Mouse (Mus musculus) lung, embryonic 14.5 days (tissue): ENCODE results near the gene Shisa6. TPM values are rescaled to one million over a fixed set of nuclear protein-coding genes. Genes with fewer than 3 reads are reported as not detected.
A peak's percentile ranks its signal among the peaks of the same experiment; 100 is the strongest.

Experiments used
- ATAC-seq: fragments of 200-750 bp; cut with Nextera tagmentation; 2 replicates; pipeline ENCODE4 v1.8.0; 2017; ENCODE audit warnings: mild to moderate bottlenecking, moderate TSS enrichment, moderate library complexity; ENCODE audit not compliant: insufficient read depth
- DNase-seq: peaks from one replicate; pipeline ENCODE4 v3.0.0-alpha.2; 2015
- H3K27ac ChIP-seq: fragments of 300-500 bp; sonication (generic); 2 replicates; pipeline ENCODE4 v1.5.1; 2014; ENCODE audit warnings: low read depth, mild to moderate bottlenecking, moderate library complexity
- H3K27me3 ChIP-seq: fragments of 300-500 bp; sonication (generic); 2 replicates; pipeline ENCODE4 v1.6.1; 2014; ENCODE audit warnings: low read length, control low read depth; ENCODE audit not compliant: insufficient read depth
- H3K36me3 ChIP-seq: fragments of 300-500 bp; sonication (generic); 2 replicates; pipeline ENCODE4 v1.6.1; 2014; ENCODE audit warnings: control low read depth; ENCODE audit not compliant: insufficient read depth
- H3K4me1 ChIP-seq: fragments of 300-500 bp; sonication (generic); 2 replicates; pipeline ENCODE4 v1.6.1; 2014; ENCODE audit warnings: antibody characterized with exemption, control low read depth; ENCODE audit not compliant: insufficient read depth
- H3K4me2 ChIP-seq: fragments of 300-500 bp; sonication (generic); 2 replicates; pipeline ENCODE4 v1.6.1; 2014; ENCODE audit warnings: mild to moderate bottlenecking
- H3K4me3 ChIP-seq: fragments of 300-500 bp; sonication (generic); 2 replicates; pipeline ENCODE4 v1.5.1; 2014; ENCODE audit warnings: low read depth, low read length
- H3K9ac ChIP-seq: fragments of 300-500 bp; sonication (generic); 2 replicates; pipeline ENCODE4 v1.6.1; 2014
- H3K9me3 ChIP-seq: fragments of 300-500 bp; sonication (generic); 2 replicates; pipeline ENCODE4 v1.6.1; 2016; ENCODE audit warnings: low read depth, low read length, control low read depth
- CTCF ChIP-seq: IDR thresholded peaks from 2 replicates; pipeline ENCODE4 v1.5.1; 2016; ENCODE audit warnings: antibody characterized with exemption, low read depth
- WGBS: fragments of 180-500 bp; shearing (Covaris S2); extraction: QIAGEN DNeasy Blood & Tissue Kit; methylation state at CpG from one replicate; pipeline ENCODE4 v1.1.7; 2014; 5-methylcytosine and 5-hydroxymethylcytosine counted together
- polyA plus RNA-seq: library from polyadenylated mRNA; unstranded; fragments of >200 nt; fragmentation: Nextera tagmentation; extraction: Ambion mirVana; gene quantifications from 2 replicates; pipeline ENCODE4 v1.2.1, GENCODE M21; 2014

Gene Shisa6
- polyA plus RNA-seq, 1 experiment from 2014 or later, result 0.14 TPM

GRCm38 (mm10) chr11:66188146-66188545 is 337.6 kb downstream of the Shisa6 start:
- DNase-seq (no peak), ATAC-seq (no peak)
- Histone ChIP-seq H3K9ac (no peak overlapping the region), H3K4me3 (no peak overlapping the region), H3K27ac (no peak overlapping the region), H3K27me3 (no peaks in the 10 kb centered on the region), H3K4me1 (peaks cover 4% of the 10 kb centered on the region; the same call in 1 of the 2 replicates), H3K36me3 (no peaks in the 10 kb centered on the region), H3K9me3 (no peaks in the 10 kb centered on the region), H3K4me2 (no peak overlapping the region)
- no peak for TF ChIP-seq CTCF
- WGBS, result 76% methylated on average over 2 of the region's 2 CpGs

- 42% methylated on average over 2 of the region's 2 CpGs for WGBS
- ATAC-seq (no peak), DNase-seq (no peak)
- Histone ChIP-seq H3K4me3 (no peak overlapping the region), H3K4me2 (no peak overlapping the region), H3K9ac (no peak overlapping the region), H3K9me3 (no peaks in the 10 kb centered on the region), H3K36me3 (no peaks in the 10 kb centered on the region), H3K4me1 (no peaks in the 10 kb centered on the region), H3K27ac (no peak overlapping the region), H3K27me3 (no peaks in the 10 kb centered on the region)
- no peak for TF ChIP-seq CTCF
Measured at GRCm38 (mm10) chr11:66177781-66178180, 348.0 kb downstream of the Shisa6 start.

- Histone ChIP-seq H3K36me3 (no peaks in the 10 kb centered on the region), H3K4me3 (peak within 1 kb of the TSS; percentile 48), H3K4me1 (no peaks in the 10 kb centered on the region), H3K4me2 (peak within 1 kb of the TSS; percentile 97), H3K9ac (peak within 1 kb of the TSS; percentile 25; the same call in 1 of the 2 replicates), H3K27me3 (peaks cover 7% of the 10 kb centered on the region; the same call in 1 of the 2 replicates), H3K9me3 (no peaks in the 10 kb centered on the region), H3K27ac (0 out of 2 replicates have a peak within 1 kb of the TSS, but pooled peaks have one; percentile 18)
- ATAC-seq (peak; percentile 95), DNase-seq (peak; percentile 87)
- WGBS, result under 1% methylated on average over 53 of the region's 53 CpGs
- no peak for TF ChIP-seq CTCF
Measured at GRCm38 (mm10) chr11:66167801-66168651, 357.7 kb downstream of the Shisa6 start, which contains the start of gene Dnah9. TSS of gene Dnah9 (minus strand) at chr11:66168551.

- H3K4me3 ChIP-seq, result no peak overlapping the region
- ATAC-seq (no peak), DNase-seq (no peak)
- H3K36me3 ChIP-seq, result no peaks in the 10 kb centered on the region
- 64% methylated on average over 2 of the region's 2 CpGs for WGBS
- no peaks in the 10 kb centered on the region for H3K9me3 ChIP-seq
- H3K4me1 ChIP-seq, result no peaks in the 10 kb centered on the region
- peaks cover 7% of the 10 kb centered on the region; the same call in 1 of the 2 replicates for H3K27me3 ChIP-seq
- H3K9ac ChIP-seq, result no peak overlapping the region
- TF ChIP-seq CTCF, result no peak
- H3K4me2 ChIP-seq, result no peak overlapping the region
- no peak overlapping the region for H3K27ac ChIP-seq
Measured at GRCm38 (mm10) chr11:66164022-66164421, 361.7 kb downstream of the Shisa6 start.
